Mouse (Mus musculus) olfactory bulb, adult 2 months (tissue): ENCODE measurements around the gene Pabpc4. TPM values are rescaled to one million over a fixed set of nuclear protein-coding genes. Genes with fewer than 3 reads are reported as not detected.
A peak's percentile ranks its signal among the peaks of the same experiment; 100 is the strongest.
"Not testable (repeated sequence)": the region's sequence is repeated elsewhere in the genome, so short reads cannot be mapped to it uniquely, and the experiment has no call there.

Experiments
- H3K27ac ChIP-seq: fragments of 200-500 bp; 2 replicates; pipeline ENCODE4 v1.5.1; 2012; ENCODE audit warnings: low read depth, low read length; ENCODE audit not compliant: insufficient read depth
- H3K4me1 ChIP-seq: fragments of 200-500 bp; 2 replicates; pipeline ENCODE4 v1.6.1; 2012; ENCODE audit warnings: low read length; ENCODE audit not compliant: control insufficient read depth, insufficient read depth
- H3K4me3 ChIP-seq: fragments of 200-500 bp; 2 replicates; pipeline ENCODE4 v1.5.1; 2012; ENCODE audit warnings: mild to moderate bottlenecking, low read depth, low read length, moderate library complexity; ENCODE audit not compliant: insufficient read depth
- CTCF ChIP-seq: fragments of 200-500 bp; IDR thresholded peaks from 2 replicates; pipeline ENCODE4 v1.5.1; 2012; ENCODE audit warnings: low read depth, mild to moderate bottlenecking, low read length, moderate library complexity; ENCODE audit not compliant: insufficient read depth
- POLR2A ChIP-seq: fragments of 200-500 bp; IDR thresholded peaks from 2 replicates; pipeline ENCODE4 v1.6.1; 2012; ENCODE audit warnings: mild to moderate bottlenecking, low read depth, low read length, moderate library complexity; ENCODE audit not compliant: insufficient read depth
- WGBS: fragments of 180-500 bp; shearing (Covaris S2); methylation state at CpG from one replicate; pipeline ENCODE4 v1.1.7; 2018; 5-methylcytosine and 5-hydroxymethylcytosine counted together
- polyA plus RNA-seq: library from polyadenylated mRNA; stranded (reverse); fragments of >200 nt; gene quantifications from 2 replicates; pipeline ENCODE4 v1.2.4, GENCODE M21; 2012; ENCODE audit warnings: low replicate concordance; ENCODE audit not compliant: missing spikeins, insufficient read depth, insufficient read length

Gene Pabpc4
- polyA plus RNA-seq, 1 experiment, result not detected

GRCm38 (mm10) chr4:123334177-123334576, 72.0 kb downstream of the Pabpc4 start:
- H3K27ac ChIP-seq, result no peak overlapping the region
- WGBS, result 88% methylated on average over 3 of the region's 3 CpGs
- TF ChIP-seq POLR2A, result no peak
- no peaks in the 10 kb centered on the region; the same call in 1 of the 2 replicates for H3K4me1 ChIP-seq
- no peak overlapping the region for H3K4me3 ChIP-seq

GRCm38 (mm10) chr4:123335244-123335643, 73.1 kb downstream of the Pabpc4 start:
- not testable (repeated sequence) for H3K27ac ChIP-seq, H3K4me1 ChIP-seq, H3K4me3 ChIP-seq
- WGBS, result 57% methylated on average over 10 of the region's 10 CpGs

- H3K4me1 ChIP-seq, result no peaks in the 10 kb centered on the region; the same call in 1 of the 2 replicates
- no peak overlapping the region for H3K4me3 ChIP-seq
- TF ChIP-seq POLR2A, result no peak
- TF ChIP-seq CTCF, result no peak
- 74% methylated on average over 14 of the region's 14 CpGs for WGBS
- H3K27ac ChIP-seq, result no peak overlapping the region
Observed at GRCm38 (mm10) chr4:123335796-123336585, 73.8 kb downstream of the Pabpc4 start.

- Histone ChIP-seq H3K4me1 (peaks cover 7% of the 10 kb centered on the region), H3K4me3 (no peak overlapping the region), H3K27ac (no peak overlapping the region)
- 65% methylated on average over 4 of the region's 4 CpGs for WGBS
- TF ChIP-seq CTCF, result no peak
- no peak for TF ChIP-seq POLR2A
Observed at GRCm38 (mm10) chr4:123337693-123338092, 75.5 kb downstream of the Pabpc4 start.

- peaks cover 15% of the 10 kb centered on the region for H3K4me1 ChIP-seq
- WGBS, result 83% methylated on average over 5 of the region's 5 CpGs
- TF ChIP-seq POLR2A (no peak), CTCF (no peak)
- H3K4me3 ChIP-seq, result no peak overlapping the region
- no peak overlapping the region for H3K27ac ChIP-seq
Observed at GRCm38 (mm10) chr4:123340232-123340631, 78.1 kb downstream of the Pabpc4 start.

- peak overlapping the region; percentile 42 for H3K4me3 ChIP-seq
- 5% methylated on average over 43 of the region's 43 CpGs for WGBS
- H3K4me1 ChIP-seq, result peaks cover 15% of the 10 kb centered on the region
- TF ChIP-seq CTCF (no peak), POLR2A (no peak)
- H3K27ac ChIP-seq, result no peak overlapping the region
Observed at GRCm38 (mm10) chr4:123342091-123342641, 80.0 kb downstream of the Pabpc4 start.

- TF ChIP-seq CTCF (no peak), POLR2A (no peak)
- peak within 1 kb of the TSS; percentile 42 for H3K4me3 ChIP-seq
- no peak within 1 kb of the TSS for H3K27ac ChIP-seq
- under 1% methylated on average over 65 of the region's 65 CpGs for WGBS
- peaks cover 15% of the 10 kb centered on the region for H3K4me1 ChIP-seq
Observed at GRCm38 (mm10) chr4:123342642-123343470, 80.7 kb downstream of the Pabpc4 start, which contains the start of gene Bmp8a. Gene Bmp8a (minus strand): TSS chr4:123343252.

- Histone ChIP-seq H3K4me1 (peaks cover 15% of the 10 kb centered on the region), H3K27ac (no peak overlapping the region), H3K4me3 (no peak overlapping the region)
- 13% methylated on average over 6 of the region's 6 CpGs for WGBS
- TF ChIP-seq POLR2A (no peak), CTCF (no peak)
Observed at GRCm38 (mm10) chr4:123343471-123343789, 81.3 kb downstream of the Pabpc4 start.

Other genes starting within 250 kb of the Pabpc4 start
- gene Trit1, start 245.8 kb upstream of the Pabpc4 start, polyA plus RNA-seq, result not detected in 2 replicates
- gene Bmp8b, start 157.2 kb upstream of the Pabpc4 start, polyA plus RNA-seq, result not detected in 2 replicates
- not detected in 2 replicates for gene Oxct2b, start 146.1 kb upstream of the Pabpc4 start, polyA plus RNA-seq
- gene Ppie, start 122.4 kb upstream of the Pabpc4 start, polyA plus RNA-seq, result not detected in 2 replicates
- gene Hpcal4, start 79.1 kb upstream of the Pabpc4 start, polyA plus RNA-seq, result 61.6 TPM in 1 of 2 replicates, not detected in the other
- not detected in 2 replicates for gene Nt5c1a, start 60.8 kb upstream of the Pabpc4 start, polyA plus RNA-seq
- gene Heyl, start 28.8 kb upstream of the Pabpc4 start, polyA plus RNA-seq, result not detected in 2 replicates
- gene Oxct2a, start 61.3 kb downstream of the Pabpc4 start, polyA plus RNA-seq, result not detected in 2 replicates
- gene Bmp8a, start 80.9 kb downstream of the Pabpc4 start, polyA plus RNA-seq, result not detected in 2 replicates